Mouse (Mus musculus) embryonic facial prominence, embryonic 10.5 days (tissue): Measurements from ENCODE around the gene Slc34a1. TPM values are rescaled to one million over a fixed set of nuclear protein-coding genes. Genes with fewer than 3 reads are reported as not detected.

Experiments used
- DNase-seq: peaks from one replicate; pipeline ENCODE4 v3.0.0-alpha.2; 2017; ENCODE audit warnings: low spot score
- H3K27ac ChIP-seq: fragments of 300-500 bp; sonication (generic); replicated peaks from 2 replicates; pipeline ENCODE4 v1.5.1; 2016; ENCODE audit warnings: mild to moderate bottlenecking
- H3K27me3 ChIP-seq: fragments of 300-500 bp; sonication (generic); replicated peaks from 2 replicates; pipeline ENCODE4 v1.6.1; 2016; ENCODE audit warnings: low read depth, mild to moderate bottlenecking; ENCODE audit not compliant: poor library complexity, severe bottlenecking
- H3K36me3 ChIP-seq: fragments of 300-500 bp; sonication (generic); replicated peaks from 2 replicates; pipeline ENCODE4 v1.6.1; 2016; ENCODE audit warnings: mild to moderate bottlenecking, moderate library complexity
- H3K4me1 ChIP-seq: fragments of 300-500 bp; sonication (generic); 2 replicates; pipeline ENCODE4 v1.6.1; 2016
- H3K4me3 ChIP-seq: fragments of 300-500 bp; sonication (generic); 2 replicates; pipeline ENCODE4 v1.5.1; 2016; ENCODE audit warnings: mild to moderate bottlenecking, moderate library complexity
- H3K9me3 ChIP-seq: fragments of 300-500 bp; sonication (generic); 2 replicates; pipeline ENCODE4 v1.6.1; 2016; ENCODE audit warnings: mild to moderate bottlenecking
- WGBS: fragments of 180-500 bp; shearing (Covaris S2); methylation state at CpG from one replicate; pipeline ENCODE4 v1.1.7; 2016; 5-methylcytosine and 5-hydroxymethylcytosine counted together
- polyA plus RNA-seq: library from polyadenylated mRNA; unstranded; fragments of >200 nt; fragmentation: Nextera tagmentation; extraction: Ambion mirVana; gene quantifications from 2 replicates; pipeline ENCODE4 v1.2.1, GENCODE M21; 2016

Gene Slc34a1
- polyA plus RNA-seq = not detected in 2 replicates

DNA sequence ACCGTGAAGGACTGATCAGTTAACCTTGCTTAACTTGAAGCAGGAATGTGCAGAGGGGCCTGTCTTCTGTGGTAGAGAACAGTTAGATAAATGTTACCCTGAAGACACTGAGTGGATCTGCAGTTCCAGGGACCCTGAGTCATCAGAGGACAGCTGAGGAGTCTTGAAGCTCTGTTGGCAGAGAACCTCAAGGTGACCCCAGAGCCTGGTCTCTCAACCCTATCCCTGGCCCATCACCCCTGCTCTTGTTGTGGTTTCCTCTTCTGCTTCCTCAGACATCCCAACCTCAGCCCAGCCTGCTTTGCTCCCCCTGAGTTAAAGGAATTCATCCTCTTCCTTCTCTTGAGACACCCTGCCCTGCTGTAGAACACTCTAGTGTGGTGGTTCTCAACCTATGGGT is at the start of gene Slc34a1:
Slc34a1 (plus strand) TSS at position 100 of the 400 bp plus-strand sequence.
- Histone ChIP-seq H3K27ac (no peak within 1 kb of the TSS), H3K27me3 (peaks cover 19% of the 10 kb centered on the region; the same call in 1 of the 2 replicates), H3K36me3 (no peaks in the 10 kb centered on the region), H3K9me3 (no peaks in the 10 kb centered on the region), H3K4me3 (no peak within 1 kb of the TSS), H3K4me1 (peaks cover 8% of the 10 kb centered on the region)
- WGBS = 89% methylated on average over 1 of the region's 1 CpGs
- no peak for DNase-seq

DNA sequence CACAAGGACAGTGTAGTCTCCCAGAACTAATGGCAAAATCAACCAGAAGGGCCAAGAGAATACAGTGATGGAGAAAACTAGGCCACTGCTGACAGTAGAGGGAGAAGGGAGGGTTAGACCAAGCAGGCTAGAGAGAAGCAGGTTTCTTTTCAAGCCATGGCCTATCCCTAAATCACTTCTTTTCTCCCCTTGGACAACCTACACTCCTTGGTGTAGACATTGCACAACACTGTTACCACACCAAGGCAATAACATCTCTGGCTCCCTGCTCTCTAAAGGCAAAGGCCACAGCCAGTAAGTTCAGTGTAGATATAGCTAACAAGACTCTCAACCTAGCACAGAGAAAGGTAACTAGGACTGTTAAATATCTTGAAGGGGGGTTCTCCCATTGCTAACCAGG is 36.8 kb upstream of the Slc34a1 start:
- Histone ChIP-seq H3K27me3 (no peaks in the 10 kb centered on the region), H3K27ac (no peak overlapping the region), H3K9me3 (no peaks in the 10 kb centered on the region), H3K36me3 (peaks cover 51% of the 10 kb centered on the region), H3K4me3 (peak overlapping the region; percentile 99), H3K4me1 (peaks cover 18% of the 10 kb centered on the region)
- no peak for DNase-seq

DNA sequence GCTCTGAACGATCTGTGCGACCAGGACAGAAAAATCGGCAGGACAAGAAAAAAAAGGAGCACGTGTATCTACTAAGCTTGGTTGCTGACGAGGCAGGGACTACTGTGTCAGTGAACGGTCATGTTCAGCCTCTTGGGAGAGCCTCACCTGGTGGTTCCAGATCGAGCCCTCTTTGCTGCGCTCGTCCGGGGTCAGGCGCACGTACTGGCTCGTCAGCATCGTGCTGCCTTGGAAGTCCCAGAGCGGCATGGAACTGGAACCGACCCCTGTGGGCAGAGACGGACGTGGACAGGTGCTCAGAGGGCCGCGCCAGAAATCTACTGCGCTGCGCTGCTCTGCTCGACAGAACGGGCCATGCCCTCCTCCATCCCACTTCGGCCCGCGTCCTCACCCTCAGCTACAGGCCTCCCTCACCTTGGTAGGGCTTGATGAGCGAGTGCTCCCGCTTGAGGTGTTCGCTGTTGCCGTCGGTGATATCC is 36.0 kb upstream of the Slc34a1 start:
- DNase-seq = no peak
- H3K4me1 ChIP-seq = peaks cover 18% of the 10 kb centered on the region

DNA sequence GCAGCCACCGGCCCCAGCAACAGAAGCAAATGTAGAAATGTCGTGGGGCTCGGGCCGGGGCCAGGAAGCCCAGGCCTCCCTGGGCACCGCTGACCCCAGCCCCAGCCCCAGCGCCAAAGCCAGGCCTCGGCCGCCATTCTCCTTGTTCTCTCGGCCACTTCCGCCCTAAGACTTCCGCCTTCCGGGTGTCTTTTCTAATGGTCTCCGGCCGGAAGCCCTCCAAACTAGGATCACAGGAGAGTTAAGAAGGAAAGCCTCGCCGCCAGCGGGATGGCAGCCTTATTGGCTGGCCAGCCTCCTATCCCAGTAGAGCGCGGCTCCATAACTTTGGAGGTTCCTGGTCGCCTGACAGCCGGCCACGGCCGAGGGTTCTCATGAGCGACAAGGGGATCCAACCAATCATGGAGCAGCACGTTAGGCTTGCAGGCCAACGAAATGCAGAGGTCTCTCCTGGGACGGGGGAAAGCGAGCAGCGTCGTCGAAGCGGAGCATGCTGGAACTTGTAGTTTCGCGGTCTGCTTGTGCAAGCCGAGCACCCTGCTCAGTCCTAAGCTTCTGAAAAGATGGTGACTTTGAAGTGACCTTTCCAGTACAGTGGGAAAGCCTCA is 35.4 kb upstream of the Slc34a1 start, which contains the start of gene Lman2:
Lman2 (minus strand) TSS at position 331 of the 608 bp plus-strand sequence.
- peak within 1 kb of the TSS; percentile 92 for H3K27ac ChIP-seq
- H3K27me3 ChIP-seq = no peaks in the 10 kb centered on the region
- peaks cover 18% of the 10 kb centered on the region for H3K4me1 ChIP-seq
- WGBS = under 1% methylated on average over 35 of the region's 35 CpGs
- no peaks in the 10 kb centered on the region for H3K9me3 ChIP-seq
- DNase-seq = peak; percentile 97
- H3K4me3 ChIP-seq = peak within 1 kb of the TSS; percentile 99
- peaks cover 37% of the 10 kb centered on the region for H3K36me3 ChIP-seq

More for the DNA sequence above, 36.0 kb upstream of the Slc34a1 start:
- WGBS = 1% methylated on average over 32 of the region's 32 CpGs
- no peaks in the 10 kb centered on the region for H3K27me3 ChIP-seq
- peak overlapping the region; percentile 92 for H3K27ac ChIP-seq
- peak overlapping the region; percentile 99 for H3K4me3 ChIP-seq
- H3K9me3 ChIP-seq = no peaks in the 10 kb centered on the region
- peaks cover 42% of the 10 kb centered on the region for H3K36me3 ChIP-seq

DNA sequence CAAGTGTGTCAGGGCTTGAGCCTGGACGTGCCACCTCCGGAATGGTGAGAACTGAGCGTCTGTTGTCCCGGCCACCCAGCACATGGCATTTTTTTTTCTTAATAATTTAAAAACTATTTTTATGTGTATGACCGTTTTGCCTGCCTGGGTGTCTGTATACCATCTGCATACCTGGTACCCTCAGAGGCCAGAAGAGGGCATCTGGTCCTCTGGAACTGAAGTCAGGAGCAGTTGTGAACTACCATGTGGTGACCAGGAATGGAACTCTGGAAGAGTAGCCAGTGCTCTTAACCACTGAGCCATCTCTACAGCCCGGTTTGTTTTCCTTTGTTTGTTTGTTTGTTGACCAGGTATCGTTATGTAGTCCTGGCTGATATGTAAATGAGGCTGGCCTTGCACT is 29.6 kb upstream of the Slc34a1 start:
- Histone ChIP-seq H3K27me3 (peaks cover 28% of the 10 kb centered on the region), H3K36me3 (no peaks in the 10 kb centered on the region), H3K4me3 (no peak overlapping the region), H3K9me3 (no peaks in the 10 kb centered on the region), H3K4me1 (peaks cover 9% of the 10 kb centered on the region), H3K27ac (no peak overlapping the region)
- 78% methylated on average over 7 of the region's 7 CpGs for WGBS
- no peak for DNase-seq

DNA sequence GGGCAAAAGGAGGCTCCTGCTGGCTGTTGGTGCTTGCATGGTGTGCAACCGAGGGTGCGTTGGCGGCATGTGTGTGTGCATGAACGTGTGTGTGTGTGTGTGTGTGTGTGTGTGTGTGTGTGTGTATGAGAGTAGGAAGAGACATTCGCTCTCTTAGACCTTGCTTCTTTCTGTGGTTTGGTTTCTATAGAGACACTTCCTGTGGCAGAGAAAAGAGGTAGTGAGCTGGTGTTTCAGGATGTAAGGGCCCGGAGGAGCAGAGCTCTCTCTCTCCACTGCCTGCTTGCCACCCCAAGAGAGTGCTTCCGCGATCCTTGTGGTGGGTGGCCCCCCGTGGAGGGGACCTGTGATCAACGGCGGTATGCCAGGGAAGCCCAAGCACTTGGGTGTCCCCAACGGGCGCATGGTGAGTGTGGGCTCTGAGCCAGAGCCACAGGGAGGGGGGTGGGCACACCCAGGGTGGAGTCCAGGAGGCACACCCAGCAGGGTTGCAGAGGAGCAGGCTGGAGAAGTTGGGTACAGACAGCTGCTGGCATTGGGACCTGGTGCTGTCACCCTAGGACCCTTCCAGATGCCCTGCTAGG is 28.4 kb upstream of the Slc34a1 start, which contains the start of gene Rgs14:
Rgs14 (plus strand) TSS at position 202 of the 584 bp plus-strand sequence.
- Histone ChIP-seq H3K4me1 (peaks cover 9% of the 10 kb centered on the region), H3K27ac (no peak within 1 kb of the TSS; the same call in 1 of the 2 replicates), H3K4me3 (peak within 1 kb of the TSS; percentile 19; the same call in 1 of the 2 replicates), H3K27me3 (peaks cover 40% of the 10 kb centered on the region), H3K9me3 (no peaks in the 10 kb centered on the region), H3K36me3 (no peaks in the 10 kb centered on the region)
- WGBS = 66% methylated on average over 13 of the region's 13 CpGs
- no peak for DNase-seq

DNA sequence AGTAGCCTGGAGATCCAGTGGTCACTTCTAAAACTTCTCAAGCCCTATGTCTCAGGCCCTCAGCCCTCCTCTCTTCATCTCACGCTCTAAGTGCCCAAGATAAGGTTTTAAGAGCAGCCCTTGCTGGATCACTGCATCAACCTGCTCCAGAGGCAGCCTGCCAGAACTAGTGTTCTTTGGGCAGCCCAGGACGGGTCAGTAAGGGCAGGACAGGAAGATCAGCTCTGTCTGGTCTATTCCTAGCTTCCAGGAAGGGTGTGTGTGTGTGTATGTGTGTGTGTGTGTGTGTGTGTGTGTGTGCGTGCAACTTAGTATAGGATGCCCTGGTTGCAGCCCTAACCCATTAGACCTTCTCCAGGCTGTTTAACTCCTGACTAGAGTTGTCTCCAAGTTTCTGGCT is 27.8 kb upstream of the Slc34a1 start:
- DNase-seq = no peak
- no peak overlapping the region for H3K4me3 ChIP-seq
- 68% methylated on average over 3 of the region's 3 CpGs for WGBS
- H3K9me3 ChIP-seq = no peaks in the 10 kb centered on the region
- H3K4me1 ChIP-seq = peaks cover 9% of the 10 kb centered on the region
- peaks cover 46% of the 10 kb centered on the region for H3K27me3 ChIP-seq
- H3K36me3 ChIP-seq = no peaks in the 10 kb centered on the region
- no peak overlapping the region for H3K27ac ChIP-seq

DNA sequence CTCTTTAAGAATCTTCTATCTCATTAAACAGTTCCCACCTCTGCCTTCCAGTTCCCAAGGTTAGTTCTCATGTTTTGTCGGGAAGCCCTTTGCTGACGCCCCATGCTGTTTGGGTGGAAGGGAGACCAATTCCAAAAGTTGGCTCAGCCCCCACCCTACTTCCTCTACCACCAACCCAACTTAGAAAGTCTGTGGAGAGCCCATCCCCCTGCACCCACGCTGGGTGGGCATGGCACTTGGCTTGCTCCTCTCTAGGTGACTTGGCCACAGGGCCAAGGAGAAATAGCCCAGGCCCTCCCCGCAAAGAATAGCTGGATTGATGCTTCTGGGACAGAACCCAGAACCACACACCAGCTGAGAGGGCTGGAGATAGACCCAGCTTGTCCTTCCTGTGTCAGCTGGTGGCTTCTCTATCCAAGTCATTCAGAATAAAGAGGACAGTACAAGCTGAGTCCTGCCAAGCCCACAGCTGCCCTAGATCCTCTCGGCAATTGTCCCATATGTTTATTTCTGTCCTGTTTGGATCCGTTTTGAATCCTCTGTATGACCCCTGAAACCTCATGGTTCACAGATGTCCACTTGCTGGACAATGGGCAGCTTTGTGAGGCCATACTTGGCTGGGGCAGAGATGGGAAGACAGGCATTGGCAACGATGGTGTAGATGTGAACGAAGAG is 26.8 kb upstream of the Slc34a1 start:
- H3K27me3 ChIP-seq = peaks cover 54% of the 10 kb centered on the region
- H3K27ac ChIP-seq = no peak overlapping the region; the same call in 1 of the 2 replicates
- peaks cover 9% of the 10 kb centered on the region for H3K4me1 ChIP-seq
- DNase-seq = no peak
- H3K36me3 ChIP-seq = no peaks in the 10 kb centered on the region
- 58% methylated on average over 8 of the region's 8 CpGs for WGBS
- no peaks in the 10 kb centered on the region for H3K9me3 ChIP-seq
- H3K4me3 ChIP-seq = no peak overlapping the region

DNA sequence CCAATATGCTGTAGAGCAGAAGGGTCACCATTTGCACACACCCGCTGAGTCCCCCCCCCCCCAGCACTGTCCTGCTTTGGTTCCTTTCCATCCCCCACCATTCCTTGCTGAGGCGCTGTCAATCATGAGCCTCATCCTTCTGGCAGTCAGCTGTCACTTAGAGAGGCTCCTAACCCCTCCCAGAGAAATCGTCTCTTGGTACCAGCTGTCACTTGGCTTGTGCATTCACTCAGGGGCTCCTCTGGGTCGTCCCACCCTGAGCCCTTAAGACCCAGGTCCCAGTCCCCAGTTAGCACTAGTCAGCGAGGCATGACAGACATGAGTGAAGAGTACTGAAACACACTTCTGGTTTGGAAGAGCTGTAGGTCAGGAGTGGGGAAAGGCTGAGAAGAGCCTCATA is 26.2 kb upstream of the Slc34a1 start:
- Histone ChIP-seq H3K4me1 (peaks cover 9% of the 10 kb centered on the region), H3K4me3 (no peak overlapping the region), H3K36me3 (no peaks in the 10 kb centered on the region), H3K9me3 (no peaks in the 10 kb centered on the region), H3K27me3 (peaks cover 54% of the 10 kb centered on the region), H3K27ac (no peak overlapping the region)
- WGBS = 54% methylated on average over 5 of the region's 5 CpGs
- no peak for DNase-seq

DNA sequence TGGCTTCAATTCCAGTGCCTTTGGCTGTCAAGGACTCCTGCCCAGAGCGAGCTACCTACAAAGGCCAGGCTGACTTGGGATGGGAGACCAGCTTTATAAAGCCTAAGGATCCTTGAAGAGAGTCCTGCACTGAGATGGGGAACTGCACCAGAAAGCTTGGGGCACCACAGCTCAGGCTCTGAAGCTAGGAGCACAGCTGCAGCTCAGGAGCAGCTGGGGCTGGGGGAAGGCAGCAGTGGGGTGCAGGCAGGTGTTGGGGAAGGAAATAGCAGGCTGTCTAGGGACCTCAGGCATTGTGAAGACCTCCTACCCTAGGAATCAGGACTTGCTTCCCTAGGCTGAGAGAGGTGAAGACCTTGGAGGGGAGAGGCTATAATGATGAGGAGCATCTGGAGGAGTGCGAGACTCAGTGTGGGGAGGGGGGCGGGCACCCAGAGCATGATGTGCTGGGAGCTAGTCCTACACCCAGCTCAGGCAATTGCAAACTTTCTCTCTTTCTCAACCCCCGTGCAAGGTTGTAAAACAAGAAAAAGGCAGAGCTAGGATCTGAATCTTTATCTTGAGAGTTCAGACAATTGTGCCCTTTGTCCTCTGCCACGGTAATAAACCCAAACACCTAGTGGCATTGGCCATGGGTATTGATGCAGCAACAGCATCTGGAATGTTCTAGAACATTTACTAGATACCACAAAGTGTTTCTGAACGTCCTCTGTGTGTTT is 23.6 kb upstream of the Slc34a1 start:
- peaks cover 19% of the 10 kb centered on the region for H3K4me1 ChIP-seq
- no peak for DNase-seq
- no peaks in the 10 kb centered on the region for H3K36me3 ChIP-seq
- 70% methylated on average over 6 of the region's 6 CpGs for WGBS
- H3K27me3 ChIP-seq = peaks cover 77% of the 10 kb centered on the region
- H3K9me3 ChIP-seq = no peaks in the 10 kb centered on the region
- no peak overlapping the region for H3K4me3 ChIP-seq
- no peak overlapping the region for H3K27ac ChIP-seq

DNA sequence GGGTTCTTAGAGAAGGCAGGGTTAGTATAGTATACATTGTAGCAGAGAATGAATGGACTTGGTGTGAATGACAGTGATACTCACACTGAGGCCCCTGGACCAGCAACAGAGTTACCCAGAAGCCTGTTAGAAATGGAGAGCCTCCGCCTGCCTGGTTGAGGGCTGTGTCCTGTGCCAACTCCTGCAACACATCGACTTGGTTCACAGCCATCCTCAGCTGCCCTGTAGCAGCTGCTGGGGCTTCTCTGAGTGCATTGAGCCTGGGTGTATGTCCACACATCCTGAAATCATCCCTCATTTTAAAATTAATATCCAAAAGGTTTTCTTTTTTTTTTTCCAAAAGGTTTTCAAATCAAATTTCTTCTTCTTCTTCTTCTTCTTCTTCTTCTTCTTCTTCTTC is 22.1 kb upstream of the Slc34a1 start:
- Histone ChIP-seq H3K27ac (no peak overlapping the region), H3K9me3 (no peaks in the 10 kb centered on the region), H3K27me3 (peaks cover 86% of the 10 kb centered on the region), H3K36me3 (no peaks in the 10 kb centered on the region), H3K4me3 (no peak overlapping the region), H3K4me1 (peaks cover 17% of the 10 kb centered on the region)
- 71% methylated on average over 2 of the region's 2 CpGs for WGBS
- DNase-seq = no peak

DNA sequence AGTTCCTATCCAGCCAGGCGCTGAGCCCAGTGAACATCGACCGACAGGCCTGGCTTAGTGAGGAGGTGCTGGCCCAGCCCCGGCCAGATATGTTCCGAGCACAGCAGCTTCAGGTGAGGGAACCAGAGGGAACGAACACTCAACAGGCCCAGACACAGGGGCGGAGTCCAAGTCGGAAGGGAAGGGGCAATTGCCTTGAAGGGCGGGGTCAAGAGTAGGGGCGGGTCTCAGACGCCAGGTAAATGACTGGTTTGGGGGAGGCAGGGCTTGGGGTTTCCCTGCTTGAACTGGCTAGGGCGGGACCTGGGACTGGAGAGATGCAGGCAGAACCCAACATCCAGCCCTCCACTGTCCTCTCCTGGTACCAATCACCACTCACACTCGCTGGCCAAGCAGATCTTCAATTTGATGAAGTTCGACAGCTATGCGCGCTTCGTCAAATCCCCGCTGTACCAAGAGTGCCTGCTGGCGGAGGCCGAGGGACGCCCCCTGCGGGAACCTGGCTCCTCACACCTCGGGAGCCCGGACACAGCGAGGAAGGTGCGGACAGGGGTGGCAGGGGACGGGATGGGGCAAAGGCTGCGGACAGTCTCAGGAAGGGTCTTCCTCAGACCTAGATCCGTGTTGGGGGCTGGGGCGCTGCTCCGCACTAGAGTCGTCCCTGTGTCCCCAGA is 18.9 kb upstream of the Slc34a1 start:
- Histone ChIP-seq H3K27me3 (peaks cover 90% of the 10 kb centered on the region), H3K4me1 (peaks cover 11% of the 10 kb centered on the region), H3K27ac (no peak overlapping the region), H3K4me3 (peak overlapping the region; percentile 44), H3K9me3 (no peaks in the 10 kb centered on the region), H3K36me3 (no peaks in the 10 kb centered on the region)
- 6% methylated on average over 32 of the region's 32 CpGs for WGBS
- peak; percentile 48 for DNase-seq
